Mouse (Mus musculus): Measurements from ENCODE around the gene Kin.

The Kin gene

DNA sequence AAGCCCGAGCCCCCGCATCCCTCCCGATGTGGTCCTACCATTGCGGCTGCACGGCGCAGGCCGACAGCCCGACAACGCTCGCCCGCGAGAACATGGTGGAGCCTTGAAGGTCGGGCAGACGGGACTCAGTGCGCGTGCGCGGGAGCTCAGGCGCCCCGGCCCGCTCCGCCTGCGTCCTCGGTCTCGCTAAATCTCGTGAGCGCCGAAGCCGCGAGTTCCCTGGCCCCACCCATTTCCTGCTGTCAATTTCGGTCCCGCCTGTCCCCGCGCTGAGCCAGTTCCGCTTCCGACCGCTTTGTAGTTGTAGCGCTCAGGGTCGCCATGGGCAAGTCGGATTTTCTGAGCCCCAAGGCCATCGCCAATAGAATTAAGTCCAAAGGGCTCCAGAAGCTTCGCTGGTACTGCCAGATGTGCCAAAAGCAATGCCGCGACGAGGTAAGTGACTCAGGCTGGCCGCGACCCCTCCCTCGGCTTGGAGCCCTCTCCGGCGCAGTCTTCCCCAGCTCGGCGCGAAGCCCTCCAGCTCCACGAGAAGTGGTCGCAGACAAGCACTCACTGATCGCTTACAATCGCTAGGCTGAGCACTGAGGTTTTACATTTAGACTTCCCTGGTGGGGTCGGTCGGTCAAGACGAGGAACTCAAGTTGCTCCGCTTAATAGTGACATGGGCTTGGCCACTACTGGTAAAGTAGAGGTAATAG is at the start of gene Kin, which contains the start of gene Atp5c1:
Gene Kin, plus strand, starts transcription at position 284 of the 701 bp plus-strand sequence.
Gene Atp5c1, minus strand, starts transcription at position 201 of the 701 bp plus-strand sequence.
- in situ Hi-C loops (cut with MboI): loop anchor here (5.0 kb wide), 1 partner anchor 33 kb away; the partner anchor contains the start of gene Taf3

DNA sequence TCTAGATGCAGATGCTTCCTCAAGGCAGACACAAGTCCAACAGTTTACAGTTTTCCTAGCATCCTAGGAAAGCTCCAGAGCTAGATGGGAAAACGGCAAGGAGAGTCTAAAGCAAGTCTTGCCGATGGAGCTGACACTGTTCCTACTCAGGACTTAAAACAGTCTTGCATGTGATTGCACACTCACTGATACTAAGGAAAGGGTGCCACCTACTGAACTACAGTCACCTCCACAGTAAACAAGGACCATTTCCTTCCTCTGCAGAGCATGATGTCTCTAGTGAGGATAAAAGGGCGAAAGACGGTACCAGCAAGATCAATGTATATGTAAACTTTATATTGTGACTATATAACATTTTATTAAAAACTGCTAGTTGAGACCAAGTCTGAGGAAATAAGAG is 46.7 kb upstream of the Kin start:
- in situ Hi-C loops (cut with MboI): no loop called here

DNA sequence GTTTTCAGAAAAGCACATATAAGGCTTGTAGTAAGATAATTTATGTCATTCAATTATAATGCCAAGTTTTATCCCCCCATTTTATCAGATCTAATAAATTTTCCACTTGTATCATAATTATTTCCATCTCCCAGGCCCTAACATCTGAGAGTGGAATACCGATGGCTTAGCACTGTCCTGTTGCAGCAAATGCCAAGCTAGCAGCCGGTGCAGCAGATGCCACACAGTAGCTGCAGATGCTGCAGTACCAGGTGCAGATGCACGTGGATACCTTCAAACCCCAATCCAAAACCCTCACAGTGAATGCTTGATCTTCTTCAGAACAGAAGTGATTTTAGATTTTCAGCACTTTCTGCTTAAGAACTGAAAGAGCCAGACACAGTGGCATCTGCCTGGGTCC is 45.4 kb upstream of the Kin start:
- in situ Hi-C loops (cut with MboI): no loop called here

DNA sequence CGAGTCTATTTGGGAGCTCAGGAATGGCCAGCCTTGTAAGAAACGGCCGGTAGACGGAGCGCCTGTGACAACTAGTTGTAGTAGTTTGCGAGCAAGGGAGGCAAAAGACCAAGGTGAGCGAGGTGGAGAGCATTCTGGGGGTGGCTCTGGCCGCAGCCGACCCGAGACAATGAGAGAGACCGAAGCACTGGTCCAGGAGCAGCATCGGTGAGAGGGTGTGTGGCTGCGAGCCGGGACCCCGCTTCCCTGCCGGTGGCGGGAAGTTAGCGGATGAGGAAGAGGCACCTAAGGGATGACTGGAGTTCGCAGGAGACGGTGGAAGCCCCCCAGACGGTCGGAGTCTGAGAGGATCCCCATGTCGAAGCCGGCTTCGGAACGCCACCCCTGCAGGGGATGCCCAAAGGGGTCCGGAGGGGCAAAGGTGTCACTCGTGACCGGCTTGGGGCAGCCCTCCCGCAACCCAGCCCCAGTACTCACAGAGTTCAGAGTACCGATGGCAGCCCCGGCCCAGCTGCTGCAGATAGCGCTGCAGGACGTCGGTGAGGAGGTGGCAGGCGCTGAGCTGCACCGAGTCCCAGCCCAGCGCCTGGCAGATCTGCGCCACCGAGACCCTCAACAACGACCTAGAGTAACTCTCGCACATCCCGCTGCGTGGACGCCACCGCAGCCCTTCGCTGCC is 32.5 kb upstream of the Kin start:
- in situ Hi-C loops (cut with MboI): loop anchor here (5.0 kb wide), 1 partner anchor 34 kb away; the partner anchor contains the start of genes Atp5c1 and Kin

DNA sequence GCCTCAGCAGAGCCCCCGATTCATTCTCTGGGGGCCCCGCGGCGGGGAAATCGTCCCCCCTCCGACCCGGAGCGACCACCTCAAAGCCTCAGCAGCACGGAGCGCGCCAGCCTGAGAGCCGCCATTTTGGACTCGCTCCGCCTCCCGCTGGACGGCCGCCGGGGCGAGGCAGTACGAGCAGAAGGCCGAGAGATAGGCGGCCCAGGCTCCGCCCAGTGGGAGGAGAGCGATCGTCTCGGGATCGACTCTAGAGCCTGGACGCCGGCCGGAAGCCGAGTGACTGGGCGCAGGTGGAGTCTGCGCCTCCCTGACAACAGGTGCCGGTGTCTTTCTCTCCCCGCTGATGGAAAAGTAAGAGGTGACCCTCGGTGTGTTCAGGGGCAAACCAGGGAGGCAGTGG is 31.9 kb upstream of the Kin start, which contains the start of gene Taf3:
Gene Taf3, minus strand, starts transcription at position 136 of the 400 bp plus-strand sequence.
- in situ Hi-C loops (cut with MboI): loop anchor here (5.0 kb wide), 1 partner anchor 34 kb away; the partner anchor contains the start of genes Atp5c1 and Kin

DNA sequence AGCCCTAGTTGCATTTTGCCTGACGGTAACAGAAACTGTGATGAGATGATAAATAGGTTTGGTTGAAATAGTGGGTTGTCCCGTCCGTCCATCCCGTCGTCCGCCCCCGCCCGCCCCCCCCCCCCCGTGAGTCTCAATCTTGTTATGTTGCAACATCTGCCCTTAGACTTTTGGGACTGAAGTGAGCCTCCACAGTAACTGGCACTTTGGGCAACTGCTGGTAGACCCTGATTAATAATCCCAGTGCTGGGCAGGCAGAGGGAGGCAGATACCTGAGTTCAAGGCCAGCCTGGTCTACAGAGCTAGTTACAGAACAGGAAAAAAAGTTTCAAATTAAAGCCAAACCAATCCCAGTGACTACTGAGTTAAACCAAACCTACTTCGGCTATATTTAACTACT is 30.9 kb upstream of the Kin start:
- in situ Hi-C loops (cut with MboI): loop anchor here (5.0 kb wide), 1 partner anchor 33 kb away; the partner anchor contains the start of genes Atp5c1 and Kin

DNA sequence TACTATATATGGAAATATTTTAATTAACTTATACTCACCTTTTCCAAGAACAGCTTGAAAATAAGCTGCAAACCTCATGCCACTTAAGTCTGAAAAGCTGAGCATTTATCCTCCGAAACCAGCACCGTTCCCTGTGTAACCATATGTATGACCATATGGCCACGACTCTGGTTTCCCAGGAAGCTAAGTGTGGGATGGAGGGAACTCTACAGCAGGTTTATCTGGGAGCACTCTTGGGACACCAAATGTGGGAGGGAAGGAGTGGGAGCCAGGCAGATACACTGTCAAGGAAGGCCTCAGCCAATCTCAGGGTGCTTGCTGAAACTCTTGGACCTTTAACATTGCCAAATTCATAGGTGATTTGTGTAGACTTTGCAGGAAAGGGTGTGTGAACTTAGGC is 29.5 kb upstream of the Kin start:
- in situ Hi-C loops (cut with MboI): no loop called here

DNA sequence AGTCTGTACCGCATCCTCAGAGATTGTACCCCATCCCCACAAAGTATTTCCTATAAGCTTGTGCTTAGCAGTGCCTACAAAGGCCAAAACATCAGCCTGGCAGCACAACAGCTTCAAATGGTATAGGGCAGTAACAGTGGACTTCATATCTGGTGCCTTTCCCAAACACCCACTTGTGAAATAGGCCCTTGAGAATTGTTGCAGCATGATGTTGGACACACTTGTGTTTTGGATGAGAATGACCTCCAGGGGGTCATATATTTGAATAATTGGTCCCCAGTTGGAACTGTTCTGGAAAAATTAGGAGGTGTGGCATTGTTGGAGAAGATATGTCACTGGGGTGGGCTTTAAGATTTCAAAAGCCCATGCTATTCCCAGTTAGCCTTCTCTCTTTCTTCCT is 28.4 kb upstream of the Kin start:
- in situ Hi-C loops (cut with MboI): no loop called here

DNA sequence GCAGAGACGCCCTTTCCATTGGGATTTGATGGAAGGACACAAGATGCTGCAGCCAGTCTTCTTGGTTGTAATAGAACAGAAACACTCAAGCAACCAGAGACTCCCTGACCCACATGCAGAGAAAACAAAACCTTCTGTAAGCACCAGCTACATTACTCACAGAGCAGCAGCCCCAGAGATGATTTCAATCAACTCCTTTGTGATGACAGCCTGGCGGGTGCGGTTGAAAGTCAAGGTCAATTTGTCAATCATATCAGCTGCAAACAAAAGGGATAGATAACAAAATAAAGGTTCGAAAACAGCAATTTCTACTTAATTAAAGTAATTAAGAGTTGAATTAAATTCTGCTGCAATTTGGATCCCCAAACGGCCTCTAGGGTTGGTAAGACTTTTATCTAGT is 21.6 kb upstream of the Kin start:
- in situ Hi-C loops (cut with MboI): no loop called here

DNA sequence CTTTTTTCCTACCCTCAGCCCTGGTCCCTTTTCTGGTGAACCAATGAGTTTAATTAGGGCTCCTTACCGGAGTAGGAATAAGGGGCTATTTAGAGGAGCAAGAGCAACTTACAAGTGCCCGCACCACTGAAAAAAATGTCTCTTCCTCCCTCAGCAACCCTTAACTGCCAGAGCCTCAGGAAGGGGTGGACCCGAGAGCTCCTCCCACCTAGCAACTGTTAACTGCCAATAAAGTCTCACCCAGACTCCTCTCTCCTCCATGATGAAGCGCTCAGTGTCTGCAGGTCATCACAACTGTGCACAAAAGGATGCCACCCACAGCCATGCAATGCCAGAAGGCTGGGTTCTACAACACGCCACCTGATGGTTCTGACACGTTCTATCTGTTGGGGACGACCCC is 8.6 kb upstream of the Kin start:
- in situ Hi-C loops (cut with MboI): no loop called here

DNA sequence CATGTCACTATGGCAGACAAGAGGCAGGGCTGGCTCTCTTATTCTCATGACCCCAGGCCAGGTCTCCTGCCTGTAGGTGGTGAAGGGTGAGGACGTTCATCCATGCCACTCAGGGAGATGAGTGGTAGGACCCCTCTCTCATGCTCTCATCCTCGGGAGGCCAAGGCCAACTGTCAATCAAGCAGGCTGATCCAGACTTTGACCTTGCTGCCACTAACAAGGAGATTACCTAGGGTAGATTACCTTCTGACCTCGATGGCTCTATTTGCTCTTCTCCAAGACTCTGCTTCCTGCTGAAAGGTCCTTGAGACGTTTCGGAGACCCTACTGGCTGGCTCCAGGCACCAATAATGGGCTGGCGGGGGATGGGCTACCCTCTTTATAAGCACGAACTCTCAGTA is 5.9 kb upstream of the Kin start:
- in situ Hi-C loops (cut with MboI): no loop called here

DNA sequence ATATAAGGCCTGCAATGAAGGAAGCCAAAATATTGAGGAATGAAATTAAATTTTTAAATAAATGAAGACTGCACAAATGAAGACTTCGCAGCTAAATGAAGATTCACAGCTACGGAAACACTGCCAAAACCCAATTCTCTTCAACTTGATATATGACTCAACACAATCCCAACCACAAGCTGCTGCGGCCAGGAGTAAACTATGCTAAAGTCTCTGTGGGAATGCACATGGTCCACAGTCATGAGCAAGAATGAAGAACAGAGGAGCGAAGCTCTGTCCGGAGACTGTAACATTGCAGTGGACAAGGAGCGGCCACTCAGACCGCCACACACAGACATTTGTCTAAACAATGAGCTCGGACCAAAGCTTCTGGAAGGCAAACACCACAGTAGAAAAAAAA is 3.7 kb upstream of the Kin start:
- in situ Hi-C loops (cut with MboI): no loop called here

DNA sequence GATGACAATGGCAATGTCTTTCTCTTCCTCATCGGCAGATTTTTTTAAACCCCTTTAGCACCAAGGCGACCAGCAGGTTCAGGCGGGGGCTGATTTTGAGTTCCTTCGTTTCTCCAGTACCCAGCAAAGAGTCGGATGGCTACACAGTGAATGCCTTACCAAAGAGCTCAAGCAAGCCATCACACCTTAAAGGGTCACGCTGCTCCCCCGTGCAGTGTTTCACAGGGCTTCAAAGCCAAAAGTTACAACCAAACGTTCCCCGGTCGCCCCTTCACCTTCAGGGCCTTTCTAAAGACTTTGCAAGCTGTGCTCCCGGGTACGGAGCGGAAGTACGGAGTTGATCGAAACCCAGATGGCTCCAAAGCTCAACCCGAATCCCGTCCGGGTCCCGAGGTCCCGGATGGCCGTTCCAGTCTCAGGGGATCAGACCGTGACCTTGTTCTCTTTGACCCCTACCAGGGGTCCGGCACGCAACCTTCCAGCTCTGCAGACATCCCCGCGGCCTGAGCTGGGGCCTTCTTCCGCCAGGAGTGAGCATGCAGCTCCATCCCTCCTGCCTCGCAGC is 566 bp upstream of the Kin start:
- in situ Hi-C loops (cut with MboI): loop anchor here (5.0 kb wide), 1 partner anchor 33 kb away; the partner anchor contains the start of gene Taf3

DNA sequence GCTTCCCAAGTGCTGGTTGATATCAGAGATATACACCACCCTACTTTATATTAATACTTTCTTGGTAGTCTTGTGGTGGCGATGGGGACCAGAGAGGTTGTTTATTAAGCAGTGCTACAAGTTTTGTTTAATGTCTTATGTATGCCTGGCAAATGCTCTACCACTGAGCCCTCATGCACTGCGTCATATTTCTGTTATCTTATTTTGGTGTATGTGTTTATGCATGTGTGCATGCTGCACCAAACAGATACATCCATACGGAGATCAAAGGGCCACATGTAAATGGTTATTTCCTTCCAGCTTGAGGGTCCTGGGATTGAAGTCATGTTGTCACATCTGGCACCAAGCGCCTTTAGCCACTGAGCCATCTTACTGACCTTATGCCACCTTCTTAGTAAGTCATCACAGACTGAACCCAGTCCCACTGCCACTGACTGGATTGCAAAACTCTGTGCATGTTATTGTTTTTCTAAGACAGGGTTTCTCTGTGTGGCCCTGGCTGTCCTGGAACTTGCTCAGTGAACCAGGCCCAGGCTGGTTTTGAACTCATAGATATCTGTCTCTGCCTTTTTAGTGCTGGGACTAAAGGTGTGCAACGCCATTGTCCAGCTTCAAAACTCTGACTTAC is 1.2 kb downstream of the Kin start:
- in situ Hi-C loops (cut with MboI): loop anchor here (5.0 kb wide), 1 partner anchor 34 kb away; the partner anchor contains the start of gene Taf3

DNA sequence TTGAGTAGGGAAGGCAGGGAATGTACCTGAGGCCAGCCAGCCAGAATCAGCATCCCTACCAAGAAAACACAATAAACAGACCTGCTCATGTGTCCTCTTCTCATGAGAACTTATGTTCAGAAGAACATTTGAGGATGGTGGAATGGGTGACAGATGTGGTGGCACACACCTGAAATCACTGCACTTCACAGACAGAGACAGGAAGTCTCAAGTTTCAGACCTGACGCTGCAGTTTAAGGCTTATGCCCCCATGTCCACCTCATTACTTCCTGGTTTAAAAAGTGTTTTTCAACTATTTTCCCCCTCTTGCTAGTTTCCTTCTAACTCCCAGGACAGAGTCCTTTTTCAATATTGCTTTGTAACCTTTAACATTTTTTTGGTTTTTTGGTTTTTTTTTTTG is 2.3 kb downstream of the Kin start:
- in situ Hi-C loops (cut with MboI): loop anchor here (5.0 kb wide), 1 partner anchor 35 kb away; the partner anchor contains the start of gene Taf3

DNA sequence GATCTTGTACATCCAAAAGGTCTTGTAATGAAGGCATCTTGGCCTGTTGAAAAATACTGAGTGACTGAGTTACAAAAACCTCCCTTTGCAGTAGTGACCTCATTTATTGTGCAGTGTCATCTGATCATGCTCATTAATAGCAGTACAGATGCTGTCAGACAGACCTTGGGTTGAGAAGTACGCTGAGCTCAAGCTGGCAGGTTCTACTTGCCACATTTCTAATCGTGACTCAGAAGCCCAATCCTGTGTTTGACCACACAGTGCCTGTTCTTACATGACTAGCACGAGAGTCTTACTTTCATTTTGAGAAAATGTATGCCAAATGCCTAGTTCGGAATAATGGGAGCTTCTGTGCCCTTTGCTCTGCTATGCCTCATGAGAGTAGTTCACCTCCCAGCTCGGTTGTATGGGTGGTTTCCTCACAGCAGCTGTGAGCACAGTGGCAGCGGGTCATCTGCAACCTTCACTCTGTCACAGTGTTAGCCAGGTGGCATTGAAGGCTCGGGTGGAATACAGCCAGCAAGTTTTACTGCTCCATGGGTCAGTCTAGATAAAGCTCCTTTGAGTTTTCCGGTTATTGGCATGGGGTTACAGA is 7.0 kb downstream of the Kin start:
- in situ Hi-C loops (cut with MboI): no loop called here

DNA sequence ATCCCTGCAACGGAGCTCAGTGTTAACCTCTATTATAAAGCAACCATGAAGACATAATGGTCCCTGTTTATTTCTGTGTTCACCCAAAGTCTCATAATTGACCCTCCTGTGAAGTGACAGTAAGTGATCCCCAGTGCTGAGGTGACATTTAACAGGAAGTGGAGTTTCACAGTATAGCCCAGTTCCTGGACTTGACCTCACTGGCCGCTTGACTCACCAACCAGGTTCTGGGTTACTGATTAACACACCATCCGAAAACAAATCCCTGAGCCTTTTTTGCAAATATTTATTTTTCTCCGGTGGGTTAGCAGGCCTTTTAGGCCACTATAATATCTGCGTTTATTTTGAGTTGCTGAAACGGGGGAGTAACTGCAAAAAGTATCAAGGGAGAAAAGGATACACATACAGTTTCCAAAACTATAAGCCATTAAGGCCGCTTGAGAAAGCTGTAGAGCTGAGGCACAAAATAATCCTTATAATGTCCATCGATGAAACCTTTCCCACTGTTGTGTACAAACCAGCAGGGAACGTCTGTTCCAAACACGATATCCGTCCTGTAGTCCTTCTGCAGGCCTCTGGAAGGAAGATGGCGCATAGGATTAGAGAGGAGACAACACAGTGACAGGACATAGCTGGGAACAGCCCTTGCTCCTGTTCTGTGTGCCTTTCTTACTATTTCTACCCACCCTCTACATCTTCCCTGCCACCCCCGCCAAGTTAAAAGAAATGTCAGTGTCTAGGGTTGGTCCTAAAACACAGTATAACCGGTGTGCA is 14.1 kb downstream of the Kin start:
- in situ Hi-C loops (cut with MboI): no loop called here

DNA sequence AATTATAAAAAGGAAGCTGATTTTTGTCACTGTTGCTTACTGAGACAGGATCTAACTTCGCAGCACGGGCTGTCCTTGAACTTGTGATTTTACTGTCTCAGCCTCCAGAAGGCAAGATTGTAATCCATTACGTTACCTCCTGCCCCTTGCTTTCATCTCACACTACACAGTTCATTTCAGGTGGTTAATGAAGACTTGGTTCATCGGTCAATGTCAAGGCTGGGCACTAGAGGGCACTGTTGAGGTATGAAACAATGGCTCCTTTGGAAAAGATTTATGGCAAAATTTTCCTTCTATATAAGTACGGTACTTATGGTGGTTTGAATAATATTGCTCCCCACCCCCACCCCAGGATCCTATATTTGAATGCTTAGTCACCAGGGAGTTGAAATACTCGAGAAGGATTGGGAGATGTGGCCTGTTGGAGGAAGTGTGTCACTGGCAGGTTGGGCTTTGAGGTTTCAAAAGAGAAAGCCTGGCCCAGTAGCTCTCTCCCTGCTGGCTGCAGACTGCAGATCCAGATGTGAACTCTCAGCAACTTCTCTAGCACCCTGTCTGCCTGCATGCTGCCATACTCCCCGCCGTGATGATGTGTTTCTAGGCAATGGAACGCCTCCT is 18.3 kb downstream of the Kin start:
- in situ Hi-C loops (cut with MboI): no loop called here

DNA sequence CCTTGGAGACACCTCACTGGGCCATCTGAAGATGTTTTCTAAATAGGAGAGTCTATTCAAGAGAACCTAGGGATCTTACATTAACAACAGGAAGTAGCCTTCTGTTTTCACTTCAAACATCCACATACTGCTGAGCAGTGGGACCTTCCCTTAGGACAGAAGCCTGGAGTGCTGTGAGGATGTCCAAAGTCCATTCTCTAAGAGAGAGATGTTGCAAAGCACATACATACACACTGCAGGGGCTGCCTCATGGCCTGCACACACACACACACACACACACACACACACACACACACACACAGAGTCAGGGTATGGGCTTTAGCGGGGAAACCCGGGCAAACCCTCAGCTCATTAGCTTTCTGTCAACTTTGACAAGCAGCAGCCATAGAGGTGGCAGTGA is 20.1 kb downstream of the Kin start:
- in situ Hi-C loops (cut with MboI): loop anchor here (10.0 kb wide), 1 partner anchor 194 kb away; no protein-coding TSS in a partner anchor

DNA sequence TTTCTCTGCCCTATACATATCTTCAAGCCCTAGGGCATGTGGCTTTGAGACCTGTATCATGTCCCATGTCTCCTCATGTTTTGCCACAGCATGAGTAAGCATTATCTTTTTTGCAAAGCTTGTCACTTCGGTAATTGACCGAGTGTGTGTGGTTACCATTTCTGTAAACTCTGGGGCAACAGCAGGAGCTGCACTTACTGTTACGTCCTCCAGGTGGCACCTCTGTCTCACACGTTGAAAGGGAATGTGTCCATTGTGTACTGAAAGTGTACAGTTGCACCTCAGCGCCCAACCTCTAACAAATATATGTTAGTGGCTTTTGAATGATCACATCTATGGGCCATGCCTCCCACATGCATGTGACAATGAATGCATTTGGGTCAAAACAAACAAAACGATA is 20.8 kb downstream of the Kin start:
- in situ Hi-C loops (cut with MboI): loop anchor here (10.0 kb wide), 1 partner anchor 194 kb away; no protein-coding TSS in a partner anchor

Measured in mature B cell (primary cell).